Mouse (Mus musculus) layer of hippocampus, postnatal 10 days (tissue): ENCODE measurements at regions not wholly inside any gene's neighbourhood (a gene's known extent, or its start where the extent isn't known, plus 50 kb on each side); places are given as distances from the start of the nearest gene placed in this dataset.

ENCODE experiments used
- DNase-seq, 2 experiments: peaks; one replicate each; pipeline ENCODE4 v3.0.0; 2021; ENCODE audit warnings: low spot score in 2 of 2

GRCm38 (mm10) chr17:51683318-51683717, 149.8 kb downstream of the Satb1 start:
- no peak for DNase-seq

GRCm38 (mm10) chr17:51682368-51682767, 150.7 kb downstream of the Satb1 start:
- peak in 1 of 2 experiments; percentile 12 for DNase-seq

GRCm38 (mm10) chr17:51677451-51677850, 155.6 kb downstream of the Satb1 start:
- DNase-seq: no peak

GRCm38 (mm10) chr17:51658408-51658807, 174.7 kb downstream of the Satb1 start:
- no peak for DNase-seq

- no peak for DNase-seq
These were observed 179.2 kb downstream of the Satb1 start for GRCm38 (mm10) chr17:51653881-51654280.

GRCm38 (mm10) chr17:51651880-51652279, 181.2 kb downstream of the Satb1 start:
- no peak for DNase-seq

GRCm38 (mm10) chr17:51649213-51649815, 183.8 kb downstream of the Satb1 start:
- DNase-seq: no peak

- DNase-seq: no peak
These were observed 186.7 kb downstream of the Satb1 start for GRCm38 (mm10) chr17:51646416-51646815.

GRCm38 (mm10) chr17:51645866-51646265, 187.2 kb downstream of the Satb1 start:
- no peak for DNase-seq

- no peak for DNase-seq
These were observed 190.4 kb downstream of the Satb1 start for GRCm38 (mm10) chr17:51642682-51643081.

- DNase-seq: no peak
These were observed 197.2 kb downstream of the Satb1 start for GRCm38 (mm10) chr17:51635913-51636312.

GRCm38 (mm10) chr17:51631574-51631973, 201.5 kb downstream of the Satb1 start:
- DNase-seq: no peak

- no peak for DNase-seq
These were observed 212.6 kb downstream of the Satb1 start for GRCm38 (mm10) chr17:51620528-51620927.

- DNase-seq: no peak
These were observed 247.8 kb downstream of the Satb1 start for GRCm38 (mm10) chr17:51585263-51585662.

- peak in 1 of 2 experiments; percentile 22 for DNase-seq
These were observed 248.9 kb downstream of the Satb1 start for GRCm38 (mm10) chr17:51583984-51584880.

- DNase-seq: no peak
These were observed 249.8 kb downstream of the Satb1 start for GRCm38 (mm10) chr17:51583277-51583676.

- DNase-seq: no peak
These were observed 277.2 kb downstream of the Satb1 start for GRCm38 (mm10) chr17:51555854-51556253.

GRCm38 (mm10) chr17:51554446-51554845, 278.6 kb downstream of the Satb1 start:
- DNase-seq: no peak

- DNase-seq: no peak
These were observed 280.6 kb downstream of the Satb1 start for GRCm38 (mm10) chr17:51552277-51553015.

- DNase-seq: no peak
These were observed 286.1 kb downstream of the Satb1 start for GRCm38 (mm10) chr17:51546999-51547398.

GRCm38 (mm10) chr17:51542544-51542943, 290.5 kb downstream of the Satb1 start:
- DNase-seq: no peak

- peak; percentile 38 to 40 for DNase-seq
These were observed 298.4 kb downstream of the Satb1 start for GRCm38 (mm10) chr17:51534678-51535077.
